Mouse (Mus musculus) cerebellum, adult 2 months (tissue): ENCODE results near the gene D7Ertd443e. TPM values are rescaled to one million over a fixed set of nuclear protein-coding genes. Genes with fewer than 3 reads are reported as not detected.

Experiments
- DNase-seq, 2 experiments: peaks; one replicate each; pipeline ENCODE4 v3.0.0; 2021
- H3K27ac ChIP-seq: fragments of 200-500 bp; 2 replicates; pipeline ENCODE4 v1.5.1; 2012; ENCODE audit warnings: low read length, control low read depth, inconsistent platforms; ENCODE audit not compliant: insufficient read depth
- H3K27me3 ChIP-seq: fragments of 200-500 bp; 2 replicates; pipeline ENCODE4 v1.6.1; 2012; ENCODE audit warnings: inconsistent platforms, mild to moderate bottlenecking, low read length, moderate library complexity; ENCODE audit not compliant: control insufficient read depth, insufficient read depth
- H3K4me1 ChIP-seq: fragments of 200-500 bp; 2 replicates; pipeline ENCODE4 v1.6.1; 2011; ENCODE audit warnings: low read length; ENCODE audit not compliant: control insufficient read depth, insufficient read depth
- H3K4me3 ChIP-seq: fragments of 200-500 bp; replicated peaks from 2 replicates; pipeline ENCODE3; 2011; ENCODE audit warnings: mild to moderate bottlenecking, low read depth, low read length, control low read depth; ENCODE audit not compliant: insufficient read depth
- CTCF ChIP-seq: fragments of 200-500 bp; IDR thresholded peaks from 2 replicates; pipeline ENCODE4 v1.5.1; 2011; ENCODE audit warnings: low read depth, mild to moderate bottlenecking, control low read depth, low read length, moderate library complexity, borderline replicate concordance; ENCODE audit not compliant: insufficient read depth
- POLR2A ChIP-seq: fragments of 200-500 bp; IDR thresholded peaks from 2 replicates; pipeline ENCODE4 v1.6.1; 2011; ENCODE audit warnings: low read length, control low read depth, borderline replicate concordance; ENCODE audit not compliant: insufficient read depth
- WGBS: fragments of 180-500 bp; shearing (Covaris S2); methylation state at CpG from one replicate; pipeline ENCODE4 v1.1.7; 2018; 5-methylcytosine and 5-hydroxymethylcytosine counted together
- polyA plus RNA-seq: library from polyadenylated mRNA; depleted of rRNA; stranded (reverse); fragments of >200 nt; gene quantifications from 2 replicates; pipeline ENCODE4 v1.2.3, GENCODE M21; 2012; rRNA removed

D7Ertd443e gene
- polyA plus RNA-seq, result 5.2 and 7.4 TPM in 2 replicates

DNA sequence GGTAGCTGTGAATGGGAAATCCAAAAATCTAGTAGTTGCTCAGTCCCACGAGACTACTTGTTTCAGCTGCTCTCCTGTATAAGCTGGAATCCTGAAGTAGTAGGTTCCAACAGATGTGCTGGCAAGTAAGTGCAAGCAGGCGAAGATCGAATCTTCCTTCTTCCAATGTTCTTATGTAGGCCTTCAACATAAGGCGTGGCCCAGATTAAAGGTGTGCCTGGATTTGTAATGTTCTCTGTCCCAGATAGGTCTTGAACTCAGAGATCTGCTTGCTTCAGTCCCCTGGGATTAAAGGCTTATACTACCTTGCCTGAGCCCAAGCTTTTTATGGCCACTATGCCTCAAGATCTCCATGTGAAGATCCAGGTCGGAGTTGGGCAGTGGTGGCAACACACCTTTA, at the start of gene D7Ertd443e:
TSS of gene D7Ertd443e (minus strand) at position 101 of the 400 bp plus-strand sequence.
- no peak within 1 kb of the TSS for H3K4me3 ChIP-seq
- WGBS, result 93% methylated on average over 5 of the region's 5 CpGs
- H3K4me1 ChIP-seq, result no peaks in the 10 kb centered on the region
- H3K27me3 ChIP-seq, result no peaks in the 10 kb centered on the region
- no peak for DNase-seq
- TF ChIP-seq POLR2A, result no peak
- TF ChIP-seq CTCF, result no peak
- H3K27ac ChIP-seq, result no peak within 1 kb of the TSS

DNA sequence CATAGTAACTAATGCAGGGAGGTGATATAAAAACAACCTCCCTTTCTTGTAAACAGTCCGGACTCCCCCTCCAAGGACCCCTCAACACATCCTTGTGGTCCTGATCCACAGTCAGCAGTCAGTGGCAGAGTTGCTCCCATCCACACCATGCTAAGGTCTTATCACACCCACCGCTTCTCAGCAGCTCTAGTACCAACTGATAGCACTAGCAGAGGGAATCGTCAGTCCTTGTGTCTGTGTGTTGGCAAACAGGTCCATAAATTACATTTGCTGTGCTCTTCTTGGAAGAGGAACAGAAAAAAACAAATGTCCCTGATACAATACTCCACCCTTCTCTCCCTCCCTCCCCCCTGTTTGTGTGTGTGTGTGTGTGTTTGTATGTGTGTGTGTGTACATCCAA, 46.2 kb upstream of the D7Ertd443e start:
- no peak for TF ChIP-seq CTCF
- 91% methylated on average over 3 of the region's 3 CpGs for WGBS
- DNase-seq, result no peak

DNA sequence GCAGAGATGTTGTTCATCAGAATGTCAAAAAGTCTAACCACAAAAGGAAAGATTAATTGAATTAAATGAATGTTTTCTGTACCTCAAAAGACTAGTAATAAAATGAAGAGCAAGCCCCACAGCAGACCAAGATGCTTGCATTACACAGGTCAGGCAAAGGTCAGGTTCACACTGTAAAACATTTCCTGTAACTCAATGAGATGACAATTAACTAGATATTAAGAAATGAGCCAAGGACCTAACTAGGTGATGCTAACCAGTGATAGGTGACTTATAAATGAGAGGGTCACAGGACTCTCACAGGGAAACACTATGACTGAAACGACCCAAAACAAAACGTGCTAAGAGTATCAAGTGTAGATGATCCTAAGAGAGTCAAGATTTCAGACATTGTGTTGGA, 43.2 kb upstream of the D7Ertd443e start:
- DNase-seq, result no peak
- no peaks in the 10 kb centered on the region for H3K4me1 ChIP-seq
- H3K27ac ChIP-seq, result no peak overlapping the region
- H3K27me3 ChIP-seq, result no peaks in the 10 kb centered on the region; the same call in 1 of the 2 replicates
- no peak overlapping the region for H3K4me3 ChIP-seq
- no peak for TF ChIP-seq CTCF
- no peak for TF ChIP-seq POLR2A
- 96% methylated on average over 2 of the region's 2 CpGs for WGBS

More for the DNA sequence above, 46.2 kb upstream of the D7Ertd443e start:
- no peaks in the 10 kb centered on the region for H3K4me1 ChIP-seq
- H3K27ac ChIP-seq, result no peak overlapping the region
- H3K4me3 ChIP-seq, result no peak overlapping the region
- no peaks in the 10 kb centered on the region; the same call in 1 of the 2 replicates for H3K27me3 ChIP-seq

DNA sequence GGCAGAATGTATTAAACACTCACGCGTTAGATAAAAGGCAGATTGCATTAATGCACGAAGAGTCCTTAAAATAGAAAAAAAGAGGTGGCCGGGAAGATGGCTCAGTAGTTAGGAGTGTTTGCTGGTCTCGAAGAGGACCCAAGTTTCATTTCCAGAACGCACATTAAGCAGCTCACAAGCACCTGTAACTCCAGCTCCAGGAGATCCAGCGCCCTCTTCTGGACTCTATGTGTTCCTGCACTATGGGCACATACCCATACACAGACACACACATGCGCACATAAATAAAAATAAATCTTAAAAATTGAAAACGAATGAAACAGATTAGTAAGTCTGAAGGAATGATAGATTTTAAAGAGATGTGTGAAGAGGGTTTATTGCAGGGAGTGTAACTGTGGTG, 29.6 kb upstream of the D7Ertd443e start:
- H3K4me1 ChIP-seq, result peaks cover 2% of the 10 kb centered on the region; the same call in 1 of the 2 replicates
- no peak overlapping the region for H3K27ac ChIP-seq
- WGBS, result 96% methylated on average over 9 of the region's 9 CpGs
- H3K4me3 ChIP-seq, result no peak overlapping the region
- H3K27me3 ChIP-seq, result peaks cover 3% of the 10 kb centered on the region; the same call in 1 of the 2 replicates
- no peak for DNase-seq
- TF ChIP-seq CTCF (no peak), POLR2A (no peak)

DNA sequence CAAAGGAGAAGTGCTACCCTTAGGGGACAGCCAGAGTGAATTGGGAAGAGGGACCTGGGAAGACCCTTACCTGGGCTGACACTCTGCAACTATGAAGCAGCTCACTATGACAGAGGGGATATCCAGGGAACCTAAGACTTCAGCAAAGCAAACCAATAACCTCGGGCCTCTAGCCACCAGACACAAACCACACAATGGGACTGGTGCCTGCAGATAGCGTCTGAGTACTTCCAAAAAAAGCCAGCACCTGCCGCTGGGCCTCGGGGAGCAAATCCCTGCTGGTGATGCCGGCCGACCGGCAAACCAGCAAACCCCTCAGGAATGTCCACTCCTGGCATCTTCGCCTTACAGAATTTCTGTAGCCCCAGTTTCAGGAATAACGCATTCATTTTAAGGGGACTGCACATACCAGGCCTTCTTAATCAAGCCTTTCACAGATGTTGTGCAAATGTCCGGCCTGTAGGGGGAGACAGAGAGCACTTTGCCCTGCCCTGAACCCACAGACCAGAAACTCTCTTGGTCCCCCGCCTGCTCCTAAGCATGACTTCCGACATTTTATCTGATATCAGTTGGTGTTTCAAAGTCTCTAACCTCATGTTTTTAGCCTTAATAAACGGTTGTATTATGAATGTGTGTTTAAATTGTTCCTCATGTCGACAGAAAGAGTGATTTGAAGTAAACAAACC, 28.7 kb upstream of the D7Ertd443e start:
- WGBS, result 44% methylated on average over 14 of the region's 14 CpGs
- TF ChIP-seq POLR2A (no peak), CTCF (peak; percentile 29; the same call in 1 of the 2 replicates)
- Histone ChIP-seq H3K27ac (no peak overlapping the region; the same call in 1 of the 2 replicates), H3K27me3 (peaks cover 3% of the 10 kb centered on the region; the same call in 1 of the 2 replicates), H3K4me3 (no peak overlapping the region), H3K4me1 (peaks cover 5% of the 10 kb centered on the region)
- no peak for DNase-seq

DNA sequence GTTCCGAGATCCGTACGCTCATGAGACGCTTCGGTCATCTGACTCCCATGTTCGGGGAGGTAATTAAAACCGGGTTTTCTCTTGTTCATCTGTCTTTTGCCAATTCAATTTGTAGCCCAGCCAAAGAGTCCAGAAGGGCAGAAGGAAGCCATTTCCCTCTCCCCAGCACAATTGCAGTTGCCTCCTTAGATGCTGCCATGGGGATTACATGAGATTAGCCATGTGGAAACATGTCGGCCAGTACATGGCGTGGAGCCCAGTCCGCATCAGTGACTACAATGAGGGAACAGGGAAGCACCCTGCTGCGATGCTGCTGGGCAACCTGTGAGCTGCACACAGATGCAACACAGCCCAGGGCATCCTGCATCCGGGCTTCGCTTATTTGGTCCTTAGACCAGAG, 23.2 kb upstream of the D7Ertd443e start:
- TF ChIP-seq POLR2A (no peak), CTCF (no peak)

DNA sequence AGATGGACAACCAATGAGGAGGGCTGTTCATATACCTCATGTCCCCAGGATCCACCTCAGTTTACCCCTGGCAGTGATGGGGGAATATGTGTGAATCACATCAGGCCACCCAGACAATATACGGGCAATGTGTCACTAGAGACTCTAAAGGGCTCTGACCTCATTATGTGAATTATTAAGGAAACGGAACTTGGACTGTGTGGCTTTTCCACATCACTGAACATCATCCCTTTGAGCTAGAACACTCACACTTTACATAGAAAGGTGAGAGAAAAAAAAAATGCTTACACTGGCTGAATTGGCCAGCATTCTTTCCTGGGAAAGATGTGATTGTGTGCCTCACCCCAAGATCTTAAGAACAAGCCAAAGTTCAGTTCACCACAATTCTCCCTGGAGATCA, 15.3 kb upstream of the D7Ertd443e start:
- Histone ChIP-seq H3K4me1 (no peaks in the 10 kb centered on the region), H3K27me3 (no peaks in the 10 kb centered on the region; the same call in 1 of the 2 replicates), H3K4me3 (no peak overlapping the region), H3K27ac (no peak overlapping the region)
- 76% methylated on average over 2 of the region's 2 CpGs for WGBS
- no peak for DNase-seq
- TF ChIP-seq CTCF, result no peak
- no peak for TF ChIP-seq POLR2A

More for the DNA sequence above, 23.2 kb upstream of the D7Ertd443e start:
- Histone ChIP-seq H3K4me1 (peaks cover 9% of the 10 kb centered on the region), H3K27ac (no peak overlapping the region), H3K27me3 (no peaks in the 10 kb centered on the region; the same call in 1 of the 2 replicates), H3K4me3 (peak overlapping the region; percentile 10)
- DNase-seq, result peak; percentile 70 to 82
- WGBS, result 10% methylated on average over 13 of the region's 13 CpGs

DNA sequence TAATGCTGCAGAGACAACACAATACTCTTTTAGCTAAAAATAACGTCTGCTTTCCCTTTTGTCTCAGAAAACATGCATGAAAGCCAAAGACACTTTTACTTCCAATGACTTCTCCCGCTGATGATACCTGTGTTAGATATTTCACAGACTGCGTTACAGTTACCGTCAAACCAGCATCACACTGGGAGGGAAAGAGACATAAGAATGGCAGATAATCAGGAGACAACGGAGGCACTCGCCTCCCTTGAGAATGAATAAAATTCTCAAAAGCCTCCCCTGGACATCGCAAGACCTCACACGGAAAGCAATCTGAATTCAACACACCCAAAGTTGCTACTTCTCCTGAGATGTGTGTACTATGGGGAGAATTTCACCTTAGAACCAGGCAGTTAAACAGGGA, 11.3 kb upstream of the D7Ertd443e start:
- Histone ChIP-seq H3K4me1 (no peaks in the 10 kb centered on the region), H3K27ac (no peak overlapping the region), H3K27me3 (no peaks in the 10 kb centered on the region), H3K4me3 (no peak overlapping the region)
- DNase-seq, result no peak
- 87% methylated on average over 8 of the region's 8 CpGs for WGBS
- TF ChIP-seq CTCF (no peak), POLR2A (no peak)
